Mouse (Mus musculus) ES-E14 (cell line): ENCODE data around the gene Lrrc28. TPM values are rescaled to one million over a fixed set of nuclear protein-coding genes. Genes with fewer than 3 reads are reported as not detected.

ENCODE experiments used
- DNase-seq: peaks from one replicate; pipeline ENCODE4 v3.0.0-alpha.2; 2013; ENCODE audit warnings: low read depth, low spot score
- H3K27ac ChIP-seq: 2 replicates; pipeline ENCODE4 v1.5.1; 2012; ENCODE audit warnings: low read depth, mild to moderate bottlenecking, low read length, moderate library complexity, mixed read lengths; ENCODE audit not compliant: poor library complexity, insufficient read depth, severe bottlenecking
- H3K36me3 ChIP-seq: 2 replicates; pipeline ENCODE4 v1.6.1; 2012; ENCODE audit warnings: mild to moderate bottlenecking, low read length, moderate library complexity, mixed read lengths; ENCODE audit not compliant: control insufficient read depth, poor library complexity, insufficient read depth, severe bottlenecking
- H3K4me1 ChIP-seq, 2 experiments: fragments of 150-350 bp in 1 of 2; sonication (generic) in 1 of 2; 2 replicates each; pipeline ENCODE4 v1.6.1; 2012; ENCODE audit warnings: low read length in 2 of 2, mild to moderate bottlenecking in 1 of 2, mixed read lengths in 1 of 2; ENCODE audit not compliant: control insufficient read depth in 2 of 2, insufficient read depth in 2 of 2, poor library complexity in 1 of 2
- H3K4me3 ChIP-seq, 2 experiments: fragments of 150-350 bp in 1 of 2; sonication (generic) in 1 of 2; 2 replicates each; pipeline ENCODE4 v1.5.1; 2012; ENCODE audit warnings: low read length in 2 of 2, low read depth in 1 of 2, mild to moderate bottlenecking in 1 of 2, mixed read lengths in 1 of 2; ENCODE audit not compliant: insufficient read depth in 1 of 2, poor library complexity in 1 of 2, severe bottlenecking in 1 of 2
- H3K9ac ChIP-seq: 2 replicates; pipeline ENCODE4 v1.6.1; 2012; ENCODE audit warnings: low read depth, mild to moderate bottlenecking, low read length, mixed read lengths; ENCODE audit not compliant: poor library complexity, insufficient read depth, severe bottlenecking
- H3K9me3 ChIP-seq: fragments of 150-350 bp; sonication (generic); 2 replicates; pipeline ENCODE4 v1.6.1; 2012; ENCODE audit warnings: low read depth, mild to moderate bottlenecking, low read length; ENCODE audit not compliant: control insufficient read depth, insufficient read depth
- CHD2 ChIP-seq: IDR thresholded peaks from 2 replicates; pipeline ENCODE4 v1.6.1; 2014; ENCODE audit warnings: mild to moderate bottlenecking, low read depth, low read length, inconsistent platforms
- HCFC1 ChIP-seq: IDR thresholded peaks from 2 replicates; pipeline ENCODE4 v1.6.1; 2012; ENCODE audit warnings: low read length, inconsistent platforms, borderline replicate concordance; ENCODE audit not compliant: insufficient read depth
- MAFK ChIP-seq: IDR thresholded peaks from 2 replicates; pipeline ENCODE4 v1.6.1; 2014; ENCODE audit warnings: mild to moderate bottlenecking, low read depth, low read length, inconsistent platforms; ENCODE audit not compliant: insufficient read depth
- ZC3H11A ChIP-seq: IDR thresholded peaks from 2 replicates; pipeline ENCODE4 v1.6.1; 2012; ENCODE audit warnings: low read depth, mild to moderate bottlenecking, inconsistent platforms, low read length, borderline replicate concordance
- ZNF384 ChIP-seq: IDR thresholded peaks from 2 replicates; pipeline ENCODE4 v1.6.1; 2012; ENCODE audit warnings: low read depth, low read length, inconsistent platforms
- in situ Hi-C, 2 experiments: fragments of 600-800 bp; cut with MboI; formaldehyde crosslinking; loops; one replicate each; pipeline ENCODE4 v1.15.1; 2025; ENCODE audit warnings: low sequenced_read_pairs in 2 of 2, inconsistent platforms in 1 of 2; ENCODE audit not compliant: unreplicated experiment in 2 of 2
- total RNA-seq: library from RNA; depleted of rRNA; stranded (reverse); fragments of 300-350 nt; gene quantifications from 2 replicates; pipeline ENCODE4 v1.2.3, GENCODE M21; 2012

Lrrc28 gene
- total RNA-seq, 1 experiment: 25.0 TPM

DNA sequence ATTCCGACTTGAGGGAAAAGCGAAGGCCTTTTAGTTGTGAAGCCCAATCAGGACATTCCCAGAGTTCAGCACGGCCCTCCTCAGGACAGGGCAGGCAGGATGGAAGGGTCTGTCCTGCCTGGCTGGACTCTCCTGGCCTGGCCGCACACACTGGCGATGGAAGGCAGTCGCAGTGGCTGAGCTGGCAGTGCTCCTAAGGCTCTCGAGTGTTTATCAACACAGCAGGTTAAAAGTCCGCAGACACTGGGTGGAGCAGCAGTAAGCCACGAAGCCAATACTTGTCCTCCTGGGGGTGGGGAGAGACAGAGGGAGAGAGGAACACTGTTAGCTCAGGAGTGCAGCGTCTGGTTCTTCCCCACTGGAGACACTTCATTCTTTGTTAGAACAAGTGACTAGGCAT lies 130.2 kb downstream of the Lrrc28 start:
- Histone ChIP-seq H3K4me3 (no peak overlapping the region), H3K9me3 (no peaks in the 10 kb centered on the region), H3K4me1 (no peaks in the 10 kb centered on the region), H3K36me3 (no peaks in the 10 kb centered on the region; the same call in none of the 2 replicates), H3K9ac (no peak overlapping the region), H3K27ac (no peak overlapping the region)
- no peak for DNase-seq
- TF ChIP-seq HCFC1 (no peak), MAFK (no peak), CHD2 (no peak), ZNF384 (no peak), ZC3H11A (no peak)
- in situ Hi-C loops: no loop called here

DNA sequence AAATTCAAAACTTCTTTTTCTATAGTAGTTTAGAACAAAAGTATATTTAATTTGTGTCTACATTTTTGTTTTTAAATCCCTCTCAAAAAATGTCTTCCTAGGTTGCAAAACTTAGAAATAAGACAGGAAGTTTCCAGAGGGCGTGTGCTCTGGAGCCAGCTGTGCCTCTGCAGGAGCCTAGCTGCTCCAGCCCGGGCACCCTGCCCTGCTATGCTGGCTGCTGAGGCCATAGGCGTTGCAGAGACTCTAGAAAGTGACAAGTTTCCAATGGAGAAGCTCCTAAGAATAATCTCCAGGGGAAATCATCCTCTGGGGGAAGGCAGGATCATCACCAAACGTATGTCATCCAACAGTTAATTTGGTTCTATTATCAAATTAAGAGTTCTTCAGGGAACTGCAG lies 130.7 kb downstream of the Lrrc28 start:
- no peak overlapping the region for H3K9ac ChIP-seq
- H3K9me3 ChIP-seq: no peaks in the 10 kb centered on the region
- H3K4me1 ChIP-seq: no peaks in the 10 kb centered on the region
- in situ Hi-C loops: no loop called here
- TF ChIP-seq CHD2 (no peak), MAFK (no peak), ZNF384 (no peak), HCFC1 (no peak), ZC3H11A (no peak)
- no peak overlapping the region for H3K4me3 ChIP-seq
- no peak for DNase-seq
- H3K36me3 ChIP-seq: no peaks in the 10 kb centered on the region; the same call in none of the 2 replicates
- no peak overlapping the region for H3K27ac ChIP-seq

DNA sequence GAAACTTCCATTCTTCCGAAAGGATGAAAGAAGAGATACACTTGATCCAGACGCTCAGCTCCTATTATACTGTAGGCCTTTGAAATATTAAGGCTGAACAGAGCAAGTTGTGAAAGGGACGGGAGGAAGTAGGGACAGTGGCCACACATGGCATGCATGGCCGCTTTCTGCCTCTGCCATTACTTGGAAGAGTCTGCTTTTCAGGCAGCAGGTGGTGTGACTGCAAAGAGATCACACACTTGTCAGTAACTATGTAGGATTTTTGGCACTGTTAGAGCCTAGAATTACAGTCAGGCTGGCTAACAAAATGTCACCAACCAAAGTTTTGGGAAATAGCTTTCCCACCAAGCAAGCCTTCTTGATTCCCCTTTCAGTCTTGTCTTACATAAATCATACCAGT lies 131.4 kb downstream of the Lrrc28 start:
- no peak overlapping the region for H3K4me3 ChIP-seq
- DNase-seq: no peak
- TF ChIP-seq CHD2 (no peak), ZC3H11A (no peak), MAFK (no peak), ZNF384 (no peak), HCFC1 (no peak)
- in situ Hi-C loops: no loop called here
- H3K9ac ChIP-seq: no peak overlapping the region
- no peaks in the 10 kb centered on the region; the same call in none of the 2 replicates for H3K36me3 ChIP-seq
- no peaks in the 10 kb centered on the region for H3K9me3 ChIP-seq
- no peaks in the 10 kb centered on the region for H3K4me1 ChIP-seq
- H3K27ac ChIP-seq: no peak overlapping the region

DNA sequence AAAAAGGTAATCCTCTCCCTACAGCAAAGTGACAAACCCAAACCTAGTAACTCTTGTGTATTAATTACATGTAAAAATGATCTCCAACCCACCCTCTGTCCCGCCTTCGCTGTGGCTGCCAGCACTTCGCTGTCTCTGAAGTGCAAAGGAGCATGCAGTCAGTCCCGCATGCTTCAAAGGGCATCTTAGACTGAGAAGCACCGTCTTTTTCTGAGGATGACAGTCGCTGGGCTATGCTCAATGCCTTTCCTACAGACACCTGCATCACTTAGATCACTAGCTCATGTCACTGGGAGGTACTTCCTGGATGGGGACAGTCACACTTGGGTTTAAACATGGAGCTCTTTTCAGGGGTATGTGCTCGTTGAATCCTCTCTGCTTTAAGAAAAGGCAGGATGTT lies 133.5 kb downstream of the Lrrc28 start:
- H3K4me1 ChIP-seq: no peaks in the 10 kb centered on the region
- no peak overlapping the region for H3K9ac ChIP-seq
- in situ Hi-C loops: no loop called here
- H3K9me3 ChIP-seq: no peaks in the 10 kb centered on the region
- no peak for DNase-seq
- H3K36me3 ChIP-seq: no peaks in the 10 kb centered on the region; the same call in none of the 2 replicates
- no peak overlapping the region for H3K27ac ChIP-seq
- no peak overlapping the region for H3K4me3 ChIP-seq
- TF ChIP-seq MAFK (no peak), ZNF384 (no peak)
